Mouse (Mus musculus) heart, adult 2 months (tissue): ENCODE results near the gene Cnbd2.

Experiments
- CTCF ChIP-seq: fragments of 200-600 bp; IDR thresholded peaks from 2 replicates; pipeline ENCODE4 v1.8.1; 2022; ENCODE audit warnings: antibody characterized with exemption, mild to moderate bottlenecking, moderate library complexity
- EP300 ChIP-seq: fragments of 200-500 bp; IDR thresholded peaks from 2 replicates; pipeline ENCODE4 v1.6.1; 2011; ENCODE audit warnings: low read depth, low read length, control low read depth; ENCODE audit not compliant: insufficient read depth
- POLR2A ChIP-seq: fragments of 200-500 bp; IDR thresholded peaks from 2 replicates; pipeline ENCODE4 v1.6.1; 2011; ENCODE audit warnings: mild to moderate bottlenecking, low read depth, low read length, control low read depth; ENCODE audit not compliant: insufficient read depth

DNA sequence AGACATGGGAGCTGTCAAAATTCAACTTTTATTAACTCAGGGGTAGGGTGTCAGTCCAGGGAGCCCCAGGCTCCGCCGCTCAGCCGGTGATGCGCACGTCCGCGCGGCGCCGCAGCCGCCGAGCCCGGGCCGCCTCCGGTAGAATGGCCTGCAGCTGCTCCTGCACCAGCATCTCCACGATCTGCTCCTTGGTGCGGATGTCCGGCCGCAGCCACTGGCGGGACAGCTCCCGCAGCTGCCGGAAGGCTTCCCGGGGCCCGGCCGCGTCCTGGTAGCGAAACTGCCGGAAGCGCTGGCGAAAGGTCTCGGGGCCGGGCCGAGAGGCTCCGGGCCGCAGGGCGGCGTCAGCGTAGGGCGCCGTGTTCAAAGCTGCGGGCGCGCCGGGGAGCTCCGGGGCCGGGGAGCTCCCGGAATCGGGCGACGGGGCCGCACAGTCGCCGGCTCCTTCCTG is 233 bp upstream of the Cnbd2 start:
- TF ChIP-seq POLR2A (no peak), CTCF (0 out of 2 replicates have a peak, but pooled peaks have one; percentile 17), EP300 (no peak)
